Mouse (Mus musculus) ES-Bruce4 (cell line): ENCODE data around the gene Adtrp.

Experiments used
- CTCF ChIP-seq: IDR thresholded peaks from one replicate; pipeline ENCODE4 v1.8.1; 2011; ENCODE audit warnings: low read depth, low read length
- EP300 ChIP-seq: IDR thresholded peaks from 2 replicates; pipeline ENCODE4 v1.6.1; 2011; ENCODE audit warnings: low read depth, low read length; ENCODE audit not compliant: insufficient read depth
- POLR2A ChIP-seq: IDR thresholded peaks from one replicate; pipeline ENCODE4 v1.8.1; 2011; ENCODE audit warnings: low read length; ENCODE audit not compliant: insufficient read depth

- TF ChIP-seq POLR2A (no peak), CTCF (no peak), EP300 (no peak)
Measured at GRCm38 (mm10) chr13:41748866-41749265, 98.6 kb downstream of the Adtrp start.
